Mouse (Mus musculus) liver, adult 2 months (tissue): Measurements from ENCODE around the gene Usp20.

Source experiments
- CTCF ChIP-seq: fragments of 200-500 bp; IDR thresholded peaks from 2 replicates; pipeline ENCODE4 v1.5.1; 2011; ENCODE audit warnings: low read depth, low read length, control low read depth
- POLR2A ChIP-seq: fragments of 200-500 bp; IDR thresholded peaks from 2 replicates; pipeline ENCODE4 v1.6.1; 2011; ENCODE audit warnings: low read length, control low read depth; ENCODE audit not compliant: insufficient read depth; ENCODE audit errors: extremely low read depth

DNA sequence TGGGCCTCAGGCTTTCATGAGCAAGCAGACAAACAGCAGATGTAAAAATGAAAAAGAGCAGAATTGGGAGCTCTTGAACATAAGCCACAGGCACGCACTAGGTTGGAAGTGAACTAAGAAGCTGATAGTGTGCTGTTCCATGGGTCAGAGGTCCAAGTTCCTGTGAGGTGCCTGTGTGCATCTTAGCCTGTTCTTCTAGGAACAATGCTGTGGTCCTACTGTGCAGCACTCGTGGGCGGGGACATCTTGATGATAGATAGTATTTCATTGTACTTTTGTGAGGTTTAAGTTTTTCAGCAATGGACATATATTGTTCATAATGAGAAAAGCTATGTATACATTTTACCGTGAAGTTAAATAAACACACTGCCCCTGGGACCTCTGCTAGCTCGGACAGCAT is 25.1 kb downstream of the Usp20 start:
- TF ChIP-seq CTCF (no peak), POLR2A (no peak)
